Mouse (Mus musculus): ENCODE results near the gene Steap4. TPM values are rescaled to one million over a fixed set of nuclear protein-coding genes. Genes with fewer than 3 reads are reported as not detected.

Steap4 gene
- polyA plus RNA-seq (2017; shearing (Covaris generic)): not detected

DNA sequence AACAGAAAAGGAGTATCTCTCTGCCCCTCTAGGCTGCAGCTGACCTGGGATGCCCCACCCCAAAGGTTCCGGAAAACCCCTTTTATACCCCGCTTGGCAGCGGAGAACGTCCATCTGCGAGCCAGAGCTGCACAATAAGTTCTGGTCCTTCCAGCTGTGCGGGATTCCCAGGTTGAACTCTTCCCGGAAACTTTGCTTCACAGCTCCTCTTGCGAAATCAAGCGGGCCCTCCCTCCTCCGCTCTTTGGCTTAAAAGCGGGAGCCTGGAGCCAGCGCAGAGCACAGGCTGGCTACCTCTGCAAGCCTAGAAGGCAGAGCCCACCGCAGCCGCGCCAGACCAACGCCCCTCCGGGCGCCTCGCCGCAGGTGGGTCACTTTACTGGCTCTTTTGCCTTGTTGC is at the start of gene Steap4:
TSS of gene Steap4 (plus strand) at position 282 of the 400 bp plus-strand sequence.

Other genes with a start within 250 kb of the Steap4 start
- gene Sri, start 85.6 kb downstream of the Steap4 start, polyA plus RNA-seq (2017; shearing (Covaris generic)): 580 TPM